Mouse (Mus musculus): ENCODE measurements around the gene Gstm3. TPM values are rescaled to one million over a fixed set of nuclear protein-coding genes. Genes with fewer than 3 reads are reported as not detected.

Gene Gstm3
- total RNA-seq, 2 experiments from 2014 or later, result not detected

DNA sequence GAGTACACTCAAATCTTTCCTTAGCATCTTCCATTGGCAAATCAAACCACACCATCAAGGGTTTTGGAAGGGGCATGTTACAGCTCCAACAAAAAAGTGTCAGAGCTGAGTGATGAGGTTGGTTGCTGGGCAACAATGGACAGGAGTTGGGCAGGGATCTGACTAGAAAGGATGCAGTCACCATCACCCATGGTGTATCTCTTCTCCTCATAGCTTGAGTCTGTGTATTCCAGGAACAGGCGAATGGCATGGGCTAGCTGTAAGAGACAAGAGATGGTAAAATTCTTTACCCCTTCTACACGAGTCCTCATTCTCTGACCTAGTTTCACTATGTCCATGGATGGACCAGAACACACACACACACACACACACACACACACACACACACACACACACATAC, 37.9 kb downstream of the Gstm3 start:
- ATAC-seq (ENCODE audit: poor library complexity, severe bottlenecking), result no peak

DNA sequence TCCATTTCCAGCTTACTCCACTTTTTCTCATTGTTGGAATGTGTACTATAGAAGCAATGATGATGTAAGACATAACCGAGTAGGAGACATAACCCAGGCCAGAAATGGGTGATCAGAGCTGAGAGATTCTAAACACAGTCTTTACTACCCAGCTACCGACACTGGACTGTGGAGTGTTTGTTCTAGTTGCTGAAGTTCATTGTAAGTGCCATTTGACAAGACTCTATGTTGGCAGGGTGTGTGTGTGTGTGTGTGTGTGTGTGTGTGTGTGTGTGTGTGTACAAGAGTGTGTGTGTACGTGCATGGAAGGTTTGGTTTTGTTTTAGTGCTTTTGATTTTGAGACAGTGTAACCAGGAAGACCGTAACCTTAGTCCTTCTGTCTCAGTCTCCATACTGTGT, 39.4 kb downstream of the Gstm3 start:
- ATAC-seq (ENCODE audit: poor library complexity, severe bottlenecking), result no peak

DNA sequence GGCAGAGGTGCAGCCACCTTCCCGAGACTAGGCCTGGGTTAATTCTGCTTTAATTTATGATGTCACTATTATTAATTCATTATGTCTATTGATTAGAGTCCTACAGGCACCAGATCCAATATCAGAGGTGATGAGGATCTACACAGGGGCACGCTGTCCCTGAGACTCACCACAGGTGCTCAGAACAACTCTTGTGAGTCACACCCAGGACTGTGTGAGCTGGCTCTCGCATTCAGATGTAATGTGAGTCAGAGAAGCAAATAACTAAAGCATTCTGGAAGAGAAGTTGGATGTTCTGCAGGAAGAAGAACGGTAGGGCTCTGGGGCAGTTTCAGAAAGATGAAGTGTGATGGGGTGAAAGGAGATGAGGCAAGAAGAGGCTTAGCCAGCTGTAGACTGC, 39.8 kb downstream of the Gstm3 start:
- no peak for ATAC-seq (ENCODE audit: poor library complexity, severe bottlenecking)

DNA sequence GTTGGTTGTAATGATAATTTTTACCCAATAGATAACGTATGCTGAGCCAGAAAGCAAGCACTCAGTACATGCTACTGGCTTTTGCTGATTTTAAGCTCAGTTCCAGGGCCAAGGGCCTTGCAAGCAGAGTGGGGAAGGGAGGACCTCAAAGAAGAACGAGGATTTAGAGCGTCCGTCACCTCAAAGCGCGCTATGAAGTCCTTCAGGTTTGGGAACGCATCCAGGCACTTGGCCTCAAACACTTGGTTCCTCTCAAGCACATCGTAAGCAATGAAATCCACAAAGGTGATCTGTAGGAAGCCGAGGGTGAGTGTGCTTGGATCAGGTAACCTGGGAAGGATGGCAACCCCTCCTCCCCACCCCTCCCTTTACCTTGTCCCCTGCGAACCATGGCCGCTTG, 40.4 kb downstream of the Gstm3 start:
- no peak for ATAC-seq (ENCODE audit: poor library complexity, severe bottlenecking)

DNA sequence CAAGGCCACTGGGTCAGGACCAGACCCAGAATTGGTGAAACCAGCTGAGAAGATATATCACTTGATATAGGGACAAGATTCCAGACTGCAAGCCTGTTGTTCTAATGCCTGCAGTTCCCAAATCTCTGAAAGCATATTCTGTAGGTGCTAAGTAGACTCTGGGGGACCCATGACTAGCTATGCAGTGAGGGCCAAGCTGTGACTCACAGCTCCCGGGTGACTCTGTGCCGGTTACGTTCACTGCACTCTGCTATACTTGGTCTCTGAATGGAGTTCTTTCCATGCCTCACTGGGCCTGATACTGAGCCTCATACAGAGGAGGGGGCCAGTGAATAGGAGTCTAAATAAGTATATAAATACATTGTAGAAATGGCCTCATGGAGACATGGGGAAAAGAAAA, 41.2 kb downstream of the Gstm3 start:
- ATAC-seq (ENCODE audit: poor library complexity, severe bottlenecking), result no peak

- no peak for ATAC-seq (ENCODE audit: poor library complexity, severe bottlenecking)
Observed at GRCm38 (mm10) chr3:107925335-107925734, 43.7 kb downstream of the Gstm3 start.

DNA sequence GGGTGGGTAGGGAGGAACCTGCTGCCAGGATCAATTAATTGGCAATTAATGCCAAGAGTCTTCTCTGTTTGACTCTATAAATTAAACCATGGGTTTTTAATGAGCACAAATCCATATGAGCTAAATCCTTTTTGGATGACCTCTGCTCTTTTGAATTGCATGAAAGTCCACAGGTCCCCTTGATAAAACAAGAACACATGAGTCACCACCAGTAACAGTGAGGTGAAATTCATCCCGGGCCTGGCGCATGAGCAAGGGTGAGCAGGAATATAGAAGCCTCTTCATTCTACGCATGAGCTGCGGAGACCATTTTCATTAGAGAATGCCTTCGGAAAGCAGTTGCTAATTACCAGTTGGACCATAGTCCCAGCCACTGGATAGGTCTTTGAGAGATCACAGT, 48.7 kb downstream of the Gstm3 start:
- no peak for ATAC-seq (ENCODE audit: poor library complexity, severe bottlenecking)

DNA sequence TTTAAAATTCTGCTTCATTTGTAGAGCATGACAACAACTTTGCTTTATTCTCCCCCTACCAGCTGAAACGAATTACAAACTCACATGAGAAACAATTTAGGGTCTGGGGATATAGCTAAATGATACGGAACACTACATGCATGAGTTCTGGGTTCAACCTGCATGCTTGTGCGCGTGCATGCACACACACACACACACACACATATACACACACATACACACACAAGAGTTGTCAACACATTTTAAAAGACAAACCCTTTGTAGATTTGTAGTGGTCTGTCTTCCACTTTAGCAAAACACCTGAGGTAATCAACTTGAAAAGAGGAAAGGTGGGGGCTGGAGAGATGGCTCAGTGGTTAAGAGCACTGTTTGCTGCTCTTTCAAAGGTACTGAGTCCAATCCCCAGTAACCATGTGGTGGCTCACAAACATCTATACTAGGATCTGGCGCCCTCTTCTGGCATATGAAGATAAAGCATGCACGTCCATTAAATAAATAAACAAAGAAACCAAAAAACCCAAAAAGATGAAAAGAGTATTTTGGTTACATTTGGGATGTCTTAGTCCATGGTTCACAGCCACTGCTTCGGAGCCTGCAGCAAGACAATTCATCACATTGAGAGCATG, 51.2 kb downstream of the Gstm3 start:
- peak; percentile 80 for ATAC-seq (ENCODE audit: poor library complexity, severe bottlenecking)

DNA sequence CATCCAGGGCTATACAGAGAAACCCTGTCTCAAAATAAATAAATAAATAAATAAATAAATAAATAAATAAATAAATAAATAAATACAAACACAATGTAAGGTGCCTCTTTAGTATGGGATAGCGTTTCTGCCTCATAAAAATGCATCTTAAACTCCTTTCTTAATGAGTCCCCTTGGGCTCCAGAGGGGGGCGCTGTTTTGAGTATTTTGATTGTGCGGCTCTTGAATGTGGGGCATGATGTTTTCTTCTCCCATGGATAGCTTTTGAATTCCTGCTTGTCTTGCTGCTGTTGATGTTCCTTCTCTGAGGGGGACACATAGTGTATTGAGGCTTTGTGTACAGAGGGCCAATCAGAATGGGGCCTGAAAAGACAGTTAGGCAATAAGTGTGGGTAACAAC, 52.0 kb downstream of the Gstm3 start:
- ATAC-seq (ENCODE audit: poor library complexity, severe bottlenecking), result no peak

- no peak for ATAC-seq (ENCODE audit: poor library complexity, severe bottlenecking)
Observed at GRCm38 (mm10) chr3:107916674-107917073, 52.4 kb downstream of the Gstm3 start.

Other genes with a start within 250 kb of the Gstm3 start
- gene Csf1, start 208.8 kb downstream of the Gstm3 start, total RNA-seq (2015), result 14.7 and 15.4 TPM in 2 replicates
- gene Csf1, start 208.8 kb downstream of the Gstm3 start, total RNA-seq (2017), result 6.5 and 6.9 TPM in 2 replicates
- not detected in 2 replicates for gene Eps8l3, start 92.1 kb downstream of the Gstm3 start, total RNA-seq (2015)
- gene Eps8l3, start 92.1 kb downstream of the Gstm3 start, total RNA-seq (2017), result not detected in 2 replicates
- gene Gstm5, start 73.5 kb downstream of the Gstm3 start, total RNA-seq (2015), result 4.7 and 15.4 TPM in 2 replicates
- 2.5 and 3.5 TPM in 2 replicates for gene Gstm5, start 73.5 kb downstream of the Gstm3 start, total RNA-seq (2017)
- 1.5 and 1.9 TPM in 2 replicates for gene Gstm7, start 37.5 kb downstream of the Gstm3 start, total RNA-seq (2015)
- 0.44 and 0.45 TPM in 2 replicates for gene Gstm7, start 37.5 kb downstream of the Gstm3 start, total RNA-seq (2017)
- gene Gstm6, start 25.5 kb downstream of the Gstm3 start, total RNA-seq (2015), result not detected in 2 replicates
- not detected in 2 replicates for gene Gstm6, start 25.5 kb downstream of the Gstm3 start, total RNA-seq (2017)
- gene Gstm2, start 17.2 kb upstream of the Gstm3 start, total RNA-seq (2015), result 0.62 TPM in 1 of 2 replicates, not detected in the other
- gene Gstm2, start 17.2 kb upstream of the Gstm3 start, total RNA-seq (2017), result 0.44 TPM in 1 of 2 replicates, not detected in the other
- gene Gstm1, start 48.7 kb upstream of the Gstm3 start, total RNA-seq (2015), result 320 and 346 TPM in 2 replicates
- gene Gstm1, start 48.7 kb upstream of the Gstm3 start, total RNA-seq (2017), result 156 and 179 TPM in 2 replicates
- gene Gstm4, start 75.6 kb upstream of the Gstm3 start, total RNA-seq (2015), result 8.0 and 10.1 TPM in 2 replicates
- 6.5 and 12.1 TPM in 2 replicates for gene Gstm4, start 75.6 kb upstream of the Gstm3 start, total RNA-seq (2017)
- 16.3 and 20.9 TPM in 2 replicates for gene Ampd2, start 117.4 kb upstream of the Gstm3 start, total RNA-seq (2015)
- gene Ampd2, start 117.4 kb upstream of the Gstm3 start, total RNA-seq (2017), result 21.8 and 23.1 TPM in 2 replicates
- not detected in 2 replicates for gene Gnat2, start 123.5 kb upstream of the Gstm3 start, total RNA-seq (2015)
- not detected in 2 replicates for gene Gnat2, start 123.5 kb upstream of the Gstm3 start, total RNA-seq (2017)
- 136 and 146 TPM in 2 replicates for gene Gnai3, start 176.9 kb upstream of the Gstm3 start, total RNA-seq (2015)
- 154 and 160 TPM in 2 replicates for gene Gnai3, start 176.9 kb upstream of the Gstm3 start, total RNA-seq (2017)
- not detected in 2 replicates for gene Gpr61, start 185.6 kb upstream of the Gstm3 start, total RNA-seq (2015)
- gene Gpr61, start 185.6 kb upstream of the Gstm3 start, total RNA-seq (2017), result not detected in 2 replicates
- 1.4 and 3.3 TPM in 2 replicates for gene Amigo1, start 217.1 kb upstream of the Gstm3 start, total RNA-seq (2015)
- 1.4 and 2.2 TPM in 2 replicates for gene Amigo1, start 217.1 kb upstream of the Gstm3 start, total RNA-seq (2017)
- gene Cyb561d1, start 231.9 kb upstream of the Gstm3 start, total RNA-seq (2015), result 4.9 and 6.7 TPM in 2 replicates
- gene Cyb561d1, start 231.9 kb upstream of the Gstm3 start, total RNA-seq (2017), result 10.3 and 12.0 TPM in 2 replicates
- 3.1 and 4.7 TPM in 2 replicates for gene Atxn7l2, start 241.7 kb upstream of the Gstm3 start, total RNA-seq (2015)
- gene Atxn7l2, start 241.7 kb upstream of the Gstm3 start, total RNA-seq (2017), result 1.5 and 2.0 TPM in 2 replicates